Mouse (Mus musculus) heart, embryonic 10.5 days (tissue): Measurements from ENCODE around the gene Camsap1. TPM values are rescaled to one million over a fixed set of nuclear protein-coding genes. Genes with fewer than 3 reads are reported as not detected.

Source experiments
- DNase-seq: peaks from one replicate; pipeline ENCODE4 v3.0.0-alpha.2; 2017; ENCODE audit warnings: low spot score
- H3K27ac ChIP-seq: fragments of 300-500 bp; sonication (generic); 2 replicates; pipeline ENCODE4 v1.5.1; 2016; ENCODE audit warnings: mild to moderate bottlenecking
- H3K27me3 ChIP-seq: fragments of 300-500 bp; sonication (generic); 2 replicates; pipeline ENCODE4 v1.6.1; 2016; ENCODE audit warnings: mild to moderate bottlenecking; ENCODE audit not compliant: poor library complexity, insufficient read depth, severe bottlenecking
- H3K36me3 ChIP-seq: fragments of 300-500 bp; sonication (generic); 2 replicates; pipeline ENCODE4 v1.6.1; 2016; ENCODE audit warnings: mild to moderate bottlenecking, moderate library complexity
- H3K4me1 ChIP-seq: fragments of 300-500 bp; sonication (generic); 2 replicates; pipeline ENCODE4 v1.6.1; 2016; ENCODE audit warnings: mild to moderate bottlenecking
- H3K4me3 ChIP-seq: fragments of 300-500 bp; sonication (generic); 2 replicates; pipeline ENCODE4 v1.5.1; 2016; ENCODE audit warnings: mild to moderate bottlenecking, moderate library complexity
- H3K9me3 ChIP-seq: fragments of 300-500 bp; sonication (generic); 2 replicates; pipeline ENCODE4 v1.6.1; 2016; ENCODE audit warnings: mild to moderate bottlenecking, moderate library complexity
- WGBS: fragments of 180-500 bp; shearing (Covaris S2); methylation state at CpG from one replicate; pipeline ENCODE4 v1.1.7; 2016; 5-methylcytosine and 5-hydroxymethylcytosine counted together
- polyA plus RNA-seq: library from polyadenylated mRNA; unstranded; fragments of >200 nt; fragmentation: Nextera tagmentation; extraction: Ambion mirVana; gene quantifications from 2 replicates; pipeline ENCODE4 v1.2.1, GENCODE M21; 2016

Gene Camsap1
- polyA plus RNA-seq, 1 experiment from 2014 or later, result 13.9 TPM

DNA sequence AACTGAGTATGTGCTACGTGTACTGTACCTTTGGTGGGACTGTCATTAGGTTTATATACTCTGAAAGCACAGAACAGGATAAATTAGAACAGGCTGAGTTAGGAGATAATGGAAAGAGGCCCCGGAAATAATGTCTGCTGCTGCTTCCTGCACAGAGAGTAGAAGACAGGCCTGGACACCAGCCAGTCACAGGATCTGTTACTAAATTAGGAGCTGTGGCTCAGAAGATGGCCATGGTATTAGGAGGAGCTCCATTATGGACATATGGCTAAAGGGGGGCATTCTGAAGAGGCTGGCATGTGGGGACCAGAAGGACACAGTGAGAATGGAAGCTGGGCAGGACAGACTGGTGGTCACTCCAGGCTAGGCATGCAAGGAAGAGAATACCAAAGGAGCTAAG, 12.7 kb downstream of the Camsap1 start:
- Histone ChIP-seq H3K4me1 (peaks cover 29% of the 10 kb centered on the region), H3K27ac (peak overlapping the region; percentile 73; the same call in 1 of the 2 replicates), H3K27me3 (no peaks in the 10 kb centered on the region), H3K9me3 (no peaks in the 10 kb centered on the region), H3K36me3 (peaks cover 21% of the 10 kb centered on the region), H3K4me3 (no peak overlapping the region)
- 48% methylated on average over 2 of the region's 2 CpGs for WGBS
- DNase-seq, result no peak

DNA sequence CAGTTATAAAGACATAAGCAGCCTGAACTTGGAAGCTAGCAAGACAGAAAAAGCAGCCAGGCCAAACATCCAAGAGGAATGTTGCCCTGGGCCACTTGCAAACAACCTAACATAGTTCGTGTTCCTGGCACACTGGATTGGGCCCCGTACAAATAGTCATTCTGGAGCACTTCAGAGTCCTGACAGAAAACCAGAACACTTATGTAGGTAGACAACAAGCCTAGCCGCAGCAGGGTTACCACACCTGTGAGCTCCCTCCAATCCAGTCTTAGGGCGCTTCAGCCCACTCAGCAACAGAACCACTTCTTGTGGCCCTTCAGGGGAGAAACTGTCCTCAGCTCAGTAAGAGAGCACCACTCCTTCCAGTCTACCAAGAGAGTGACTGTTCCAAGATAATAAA, 13.8 kb downstream of the Camsap1 start:
- no peaks in the 10 kb centered on the region for H3K27me3 ChIP-seq
- H3K4me3 ChIP-seq, result no peak overlapping the region
- 84% methylated on average over 4 of the region's 4 CpGs for WGBS
- H3K4me1 ChIP-seq, result peaks cover 29% of the 10 kb centered on the region
- peaks cover 32% of the 10 kb centered on the region for H3K36me3 ChIP-seq
- H3K27ac ChIP-seq, result no peak overlapping the region
- DNase-seq, result no peak
- no peaks in the 10 kb centered on the region for H3K9me3 ChIP-seq

DNA sequence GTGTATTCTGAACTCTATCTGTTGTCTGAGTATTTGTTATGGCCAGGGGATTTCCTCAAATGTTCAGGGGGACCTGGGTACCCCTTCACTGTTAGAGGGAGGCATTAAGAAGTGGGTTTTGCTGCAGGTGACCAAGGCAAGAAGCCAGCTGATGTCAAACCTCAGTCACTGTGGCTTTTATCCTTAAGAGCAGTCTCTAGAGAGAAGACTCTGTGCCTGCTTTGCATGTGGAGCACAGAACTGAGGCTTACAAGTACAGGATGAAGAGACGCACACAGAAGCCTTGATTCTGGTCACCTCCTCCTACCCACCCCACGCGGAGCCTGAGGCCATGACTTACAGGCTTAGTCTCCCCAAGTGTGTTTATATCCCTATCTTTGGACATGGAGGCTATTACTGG, 33.8 kb downstream of the Camsap1 start:
- Histone ChIP-seq H3K27ac (no peak overlapping the region), H3K4me3 (no peak overlapping the region), H3K36me3 (peaks cover 76% of the 10 kb centered on the region), H3K4me1 (no peaks in the 10 kb centered on the region), H3K9me3 (no peaks in the 10 kb centered on the region), H3K27me3 (no peaks in the 10 kb centered on the region)
- DNase-seq, result no peak
- WGBS, result 94% methylated on average over 3 of the region's 3 CpGs

- Histone ChIP-seq H3K9me3 (no peaks in the 10 kb centered on the region), H3K4me3 (no peak overlapping the region), H3K36me3 (peaks cover 76% of the 10 kb centered on the region), H3K27me3 (no peaks in the 10 kb centered on the region), H3K4me1 (no peaks in the 10 kb centered on the region), H3K27ac (no peak overlapping the region)
- WGBS, result 80% methylated on average over 3 of the region's 3 CpGs
- DNase-seq, result no peak
These were observed 35.1 kb downstream of the Camsap1 start for GRCm38 (mm10) chr2:25947950-25948349.

GRCm38 (mm10) chr2:25943822-25944221, 39.3 kb downstream of the Camsap1 start:
- no peaks in the 10 kb centered on the region for H3K4me1 ChIP-seq

DNA sequence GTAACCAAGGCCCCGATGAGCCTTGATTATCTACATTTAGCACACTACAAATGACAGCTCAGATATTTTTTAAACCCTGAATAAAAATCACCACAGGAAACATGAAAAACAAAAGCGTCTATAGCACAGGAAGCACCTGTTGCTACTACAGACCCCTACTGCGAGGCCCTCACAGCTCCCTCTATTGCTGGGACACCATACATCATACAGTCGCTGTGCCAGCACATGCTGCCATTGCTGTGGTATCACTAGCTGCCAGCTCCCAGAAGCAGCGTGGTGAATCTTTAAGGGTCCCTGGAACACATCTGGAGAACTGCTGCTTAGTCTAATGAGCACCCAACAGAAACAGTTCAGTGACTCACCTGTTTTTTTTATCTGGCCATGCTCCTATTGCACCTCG, 42.6 kb downstream of the Camsap1 start:
- no peaks in the 10 kb centered on the region for H3K4me1 ChIP-seq
- DNase-seq, result no peak
- no peaks in the 10 kb centered on the region for H3K9me3 ChIP-seq
- no peaks in the 10 kb centered on the region for H3K27me3 ChIP-seq
- no peak overlapping the region for H3K27ac ChIP-seq
- H3K36me3 ChIP-seq, result peaks cover 99% of the 10 kb centered on the region
- H3K4me3 ChIP-seq, result no peak overlapping the region
- 85% methylated on average over 6 of the region's 6 CpGs for whole genome bisulfite sequencing

More at GRCm38 (mm10) chr2:25943822-25944221, 39.3 kb downstream of the Camsap1 start:
- Histone ChIP-seq H3K27me3 (no peaks in the 10 kb centered on the region), H3K27ac (no peak overlapping the region), H3K9me3 (no peaks in the 10 kb centered on the region), H3K36me3 (peaks cover 79% of the 10 kb centered on the region), H3K4me3 (no peak overlapping the region)
- DNase-seq, result no peak
- WGBS, result 91% methylated on average over 2 of the region's 2 CpGs

DNA sequence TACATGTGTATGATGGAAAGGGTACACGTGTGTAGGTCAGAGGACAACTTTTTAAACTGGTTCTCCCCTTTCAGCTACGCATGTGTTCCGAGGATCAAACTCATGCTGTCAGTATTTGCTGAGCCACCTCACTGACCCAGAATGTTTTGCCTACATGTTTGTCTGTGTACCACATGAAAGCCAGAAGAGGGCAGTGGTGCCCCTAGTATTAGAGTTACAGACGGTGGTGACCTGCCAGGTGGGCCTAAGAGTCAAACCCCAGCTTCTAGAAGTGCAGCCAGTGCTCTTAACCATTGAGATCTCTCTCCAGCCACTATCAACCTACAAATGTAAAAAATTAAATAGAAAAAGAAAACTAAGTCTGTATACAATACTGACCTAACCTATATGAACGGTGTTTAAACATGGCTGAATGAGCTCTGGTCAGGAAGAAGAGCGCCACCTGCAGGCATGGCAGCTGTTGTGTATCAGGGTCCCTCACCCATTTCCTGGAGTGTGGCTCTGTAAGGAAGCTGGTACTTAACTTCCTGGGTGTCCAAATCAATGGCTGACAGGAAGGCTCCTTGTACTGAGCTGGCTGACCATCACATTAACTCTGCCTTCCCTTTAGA, 51.7 kb downstream of the Camsap1 start:
- no peak for DNase-seq
- Histone ChIP-seq H3K27me3 (no peaks in the 10 kb centered on the region), H3K27ac (no peak overlapping the region), H3K4me3 (no peak overlapping the region), H3K36me3 (peaks cover 92% of the 10 kb centered on the region), H3K9me3 (no peaks in the 10 kb centered on the region), H3K4me1 (no peaks in the 10 kb centered on the region)
- 81% methylated on average over 6 of the region's 6 CpGs for WGBS

DNA sequence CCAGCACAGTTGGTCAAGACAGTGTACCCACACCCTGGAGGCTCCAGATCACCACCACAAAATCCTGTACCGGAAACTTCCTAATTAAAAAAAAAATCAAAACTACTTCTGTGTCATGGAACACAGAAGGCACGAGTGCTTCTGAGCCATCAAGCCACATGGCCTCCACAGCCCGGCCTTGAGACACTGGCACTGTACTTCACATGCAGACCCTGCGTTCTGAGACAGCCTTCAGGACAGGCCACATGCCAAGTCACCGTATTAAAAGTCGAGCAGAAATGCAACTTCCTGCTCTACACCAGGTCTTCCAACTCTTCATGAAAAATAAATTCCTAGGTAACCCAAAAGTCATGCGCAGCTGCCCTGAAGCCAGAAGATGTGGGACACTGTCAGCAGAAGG, 55.3 kb downstream of the Camsap1 start:
- no peaks in the 10 kb centered on the region for H3K4me1 ChIP-seq
- H3K4me3 ChIP-seq, result no peak overlapping the region
- DNase-seq, result no peak
- 93% methylated on average over 7 of the region's 7 CpGs for WGBS
- no peak overlapping the region for H3K27ac ChIP-seq
- no peaks in the 10 kb centered on the region for H3K27me3 ChIP-seq
- no peaks in the 10 kb centered on the region for H3K9me3 ChIP-seq
- H3K36me3 ChIP-seq, result peaks cover 79% of the 10 kb centered on the region

- no peak overlapping the region for H3K4me3 ChIP-seq
- DNase-seq, result no peak
- H3K4me1 ChIP-seq, result no peaks in the 10 kb centered on the region
- no peak overlapping the region for H3K27ac ChIP-seq
- H3K36me3 ChIP-seq, result peaks cover 52% of the 10 kb centered on the region
- 90% methylated on average over 4 of the region's 4 CpGs for WGBS
- H3K27me3 ChIP-seq, result no peaks in the 10 kb centered on the region
- no peaks in the 10 kb centered on the region for H3K9me3 ChIP-seq
These were observed 58.1 kb downstream of the Camsap1 start for GRCm38 (mm10) chr2:25924934-25925333.

GRCm38 (mm10) chr2:25923799-25924198, 59.3 kb downstream of the Camsap1 start:
- Histone ChIP-seq H3K36me3 (peaks cover 43% of the 10 kb centered on the region), H3K27ac (no peak overlapping the region), H3K4me1 (no peaks in the 10 kb centered on the region), H3K4me3 (no peak overlapping the region), H3K27me3 (no peaks in the 10 kb centered on the region), H3K9me3 (no peaks in the 10 kb centered on the region)
- DNase-seq, result no peak
- 69% methylated on average over 2 of the region's 2 CpGs for WGBS

DNA sequence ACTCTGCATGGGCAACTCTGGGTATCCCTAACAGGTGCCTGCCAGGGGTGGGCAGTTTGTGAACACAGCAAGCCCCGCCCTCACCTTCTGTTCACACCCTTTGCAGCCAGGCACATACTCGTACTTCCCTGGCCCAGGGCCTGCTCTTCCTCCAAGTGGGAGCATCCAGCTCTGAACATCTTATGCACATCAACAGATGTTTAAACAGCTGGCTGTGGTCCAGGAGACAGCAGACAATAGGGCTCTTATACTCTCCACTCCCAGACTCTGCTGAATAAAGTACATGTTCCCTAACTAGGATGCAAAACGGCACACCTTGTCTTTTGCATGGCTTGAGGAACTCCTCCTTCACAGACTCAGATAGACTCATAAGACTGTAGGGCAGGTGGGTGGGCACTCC, 63.1 kb downstream of the Camsap1 start:
- DNase-seq, result no peak
- Histone ChIP-seq H3K4me1 (no peaks in the 10 kb centered on the region), H3K27me3 (no peaks in the 10 kb centered on the region), H3K9me3 (no peaks in the 10 kb centered on the region), H3K36me3 (peaks cover 12% of the 10 kb centered on the region), H3K4me3 (no peak overlapping the region), H3K27ac (no peak overlapping the region)
- WGBS, result 68% methylated on average over 3 of the region's 3 CpGs

DNA sequence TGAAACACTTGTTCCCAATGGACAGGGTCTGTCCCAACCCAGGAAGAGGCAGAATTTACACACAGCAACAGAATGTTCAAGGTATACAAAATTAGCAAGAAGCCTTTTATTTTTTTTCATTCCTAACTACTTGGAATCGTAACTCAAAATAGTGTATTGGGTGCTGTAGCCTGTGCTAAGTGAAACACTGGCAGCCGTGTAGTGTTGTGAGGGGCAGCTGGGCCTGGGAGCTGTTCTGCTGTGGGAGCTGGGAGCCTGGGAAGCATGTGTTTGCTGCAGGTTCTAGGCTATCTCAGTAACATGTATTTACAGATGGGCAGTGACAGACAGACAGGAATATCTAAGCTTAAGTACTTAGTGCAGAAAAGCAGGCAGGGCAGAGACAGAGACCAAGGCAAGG, 64.7 kb downstream of the Camsap1 start:
- H3K4me3 ChIP-seq, result no peak overlapping the region
- 86% methylated on average over 2 of the region's 2 CpGs for WGBS
- H3K36me3 ChIP-seq, result no peaks in the 10 kb centered on the region
- DNase-seq, result no peak
- no peaks in the 10 kb centered on the region for H3K27me3 ChIP-seq
- no peaks in the 10 kb centered on the region for H3K4me1 ChIP-seq
- no peak overlapping the region for H3K27ac ChIP-seq
- H3K9me3 ChIP-seq, result no peaks in the 10 kb centered on the region

DNA sequence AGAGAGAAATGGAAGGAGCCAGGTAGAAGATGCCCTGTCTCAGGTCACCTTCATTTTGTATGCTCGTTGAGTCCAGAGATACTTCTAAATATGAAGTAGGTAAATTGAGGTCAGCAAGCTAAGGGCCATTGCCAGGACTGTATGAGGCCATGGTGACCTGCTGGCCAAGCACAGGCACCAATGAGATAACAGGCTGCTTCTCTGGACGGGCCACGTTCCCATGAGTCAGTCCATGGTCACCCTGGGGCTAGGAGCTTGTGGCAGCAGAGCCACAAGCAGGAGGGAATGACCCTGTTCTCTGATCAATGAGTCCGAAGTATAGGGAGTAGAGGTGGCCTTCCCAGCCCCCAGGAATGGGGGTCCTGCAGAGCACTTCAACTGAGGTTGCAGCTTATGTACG, 68.3 kb downstream of the Camsap1 start:
- H3K27me3 ChIP-seq, result peaks cover 15% of the 10 kb centered on the region
- no peaks in the 10 kb centered on the region for H3K36me3 ChIP-seq
- no peaks in the 10 kb centered on the region for H3K4me1 ChIP-seq
- H3K9me3 ChIP-seq, result no peaks in the 10 kb centered on the region
- H3K27ac ChIP-seq, result no peak overlapping the region
- DNase-seq, result no peak
- WGBS, result 82% methylated on average over 5 of the region's 5 CpGs
- no peak overlapping the region for H3K4me3 ChIP-seq

- Histone ChIP-seq H3K27me3 (peaks cover 16% of the 10 kb centered on the region), H3K4me1 (no peaks in the 10 kb centered on the region), H3K27ac (no peak overlapping the region), H3K9me3 (no peaks in the 10 kb centered on the region), H3K4me3 (no peak overlapping the region), H3K36me3 (no peaks in the 10 kb centered on the region)
- no peak for DNase-seq
- 65% methylated on average over 4 of the region's 4 CpGs for WGBS
These were observed 68.9 kb downstream of the Camsap1 start for GRCm38 (mm10) chr2:25914201-25914600.
